Mouse (Mus musculus): Measurements from ENCODE around the gene Ccdc155. TPM values are rescaled to one million over a fixed set of nuclear protein-coding genes. Genes with fewer than 3 reads are reported as not detected.
A peak's percentile ranks its signal among the peaks of the same experiment; 100 is the strongest.
"Not testable (repeated sequence)": the region's sequence is repeated elsewhere in the genome, so short reads cannot be mapped to it uniquely, and the experiment has no call there.

Gene Ccdc155
- polyA plus RNA-seq, 1 experiment from 2014 or later = 0.36 TPM

DNA sequence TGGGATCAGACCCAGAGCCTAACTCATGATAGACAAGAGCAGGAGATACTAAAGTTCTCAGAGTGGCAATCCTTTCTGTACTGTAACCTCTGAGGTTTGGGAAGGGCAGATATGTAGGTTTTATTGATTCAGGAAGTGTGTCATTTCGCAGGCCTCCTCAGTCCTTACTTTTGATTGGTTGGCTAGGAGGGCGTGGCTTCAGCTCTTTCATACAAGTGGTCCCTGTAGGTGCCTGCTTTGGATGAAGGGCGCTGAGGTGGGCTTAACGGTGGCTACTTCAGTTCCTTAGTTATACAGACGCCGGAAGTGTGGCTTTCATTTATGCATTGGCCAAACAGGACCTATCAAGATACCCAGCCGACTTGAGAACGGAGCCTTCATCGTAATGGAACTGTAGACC, 49.1 kb downstream of the Ccdc155 start:
- TF ChIP-seq CTCF (IDR thresholded peaks at IDR 0.05; ENCODE audit: low read depth) = no peak
- no peak overlapping the region for H3K9ac ChIP-seq (ENCODE audit: low read depth, low read length)
- 86% methylated on average over 9 of the region's 9 CpGs for WGBS
- no peak for DNase-seq (ENCODE audit: low spot score)
- peaks cover 5% of the 10 kb centered on the region for H3K4me1 ChIP-seq (replicated peaks; ENCODE audit: insufficient read depth, low read length)
- 0 out of 2 replicates have a peak overlapping the region, but pooled peaks have one; percentile 73 for H3K4me2 ChIP-seq (ENCODE audit: low read length)
- no peak overlapping the region for H3K4me3 ChIP-seq (replicated peaks; ENCODE audit: low read depth, low read length)
- no peak for ATAC-seq (replicated peaks; ENCODE audit: low FRiP score, low read depth)
- H3K27ac ChIP-seq = no peak overlapping the region
- peaks cover 13% of the 10 kb centered on the region; the same call in 1 of the 2 replicates for H3K36me3 ChIP-seq (ENCODE audit: insufficient read depth, low read length)
- no peaks in the 10 kb centered on the region for H3K9me3 ChIP-seq (replicated peaks; ENCODE audit: low read length)
- H3K27me3 ChIP-seq (ENCODE audit: insufficient read depth, low read length) = no peaks in the 10 kb centered on the region

DNA sequence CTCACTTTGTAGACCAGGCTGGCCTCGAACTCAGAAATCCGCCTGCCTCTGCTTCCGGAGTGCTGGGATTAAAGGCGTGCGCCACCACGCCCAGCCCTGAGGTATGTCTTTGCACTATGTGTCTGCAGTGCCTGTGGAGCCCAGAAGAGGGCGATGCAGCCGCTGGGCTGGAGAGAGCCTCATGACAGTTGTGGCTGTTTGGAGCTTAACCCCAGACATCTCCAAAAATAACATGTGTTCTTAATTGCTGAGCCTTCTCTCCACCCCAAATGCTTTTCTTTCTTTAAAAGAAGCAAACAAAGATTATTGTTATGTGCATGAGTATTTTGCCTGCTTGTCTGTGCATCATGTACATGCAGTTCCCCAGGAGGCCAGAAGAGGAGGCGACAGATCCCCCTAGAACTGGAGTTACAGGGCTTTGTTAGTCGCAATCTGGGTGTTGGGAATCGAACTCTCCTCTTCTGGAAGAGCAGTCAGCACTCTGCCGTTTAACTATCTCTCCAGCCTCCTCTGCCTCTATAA, 49.6 kb downstream of the Ccdc155 start:
- Histone ChIP-seq H3K9me3 (replicated peaks; ENCODE audit: low read length) (no peaks in the 10 kb centered on the region), H3K4me3 (replicated peaks; ENCODE audit: low read depth, low read length) (peak overlapping the region; percentile 48), H3K27me3 (ENCODE audit: insufficient read depth, low read length) (no peaks in the 10 kb centered on the region), H3K27ac (0 out of 2 replicates have a peak overlapping the region, but pooled peaks have one; percentile 93), H3K4me1 (replicated peaks; ENCODE audit: insufficient read depth, low read length) (peaks cover 7% of the 10 kb centered on the region), H3K9ac (ENCODE audit: low read depth, low read length) (no peak overlapping the region), H3K4me2 (ENCODE audit: low read length) (peak overlapping the region; percentile 73), H3K36me3 (ENCODE audit: insufficient read depth, low read length) (peaks cover 11% of the 10 kb centered on the region; the same call in 1 of the 2 replicates)
- 82% methylated on average over 12 of the region's 12 CpGs for WGBS
- ATAC-seq (replicated peaks; ENCODE audit: low FRiP score, low read depth) (peak; percentile 11; the same call in 1 of the 2 replicates), DNase-seq (ENCODE audit: low spot score) (peak; percentile 61)
- TF ChIP-seq CTCF (IDR thresholded peaks at IDR 0.05; ENCODE audit: low read depth) = peak; percentile 73

DNA sequence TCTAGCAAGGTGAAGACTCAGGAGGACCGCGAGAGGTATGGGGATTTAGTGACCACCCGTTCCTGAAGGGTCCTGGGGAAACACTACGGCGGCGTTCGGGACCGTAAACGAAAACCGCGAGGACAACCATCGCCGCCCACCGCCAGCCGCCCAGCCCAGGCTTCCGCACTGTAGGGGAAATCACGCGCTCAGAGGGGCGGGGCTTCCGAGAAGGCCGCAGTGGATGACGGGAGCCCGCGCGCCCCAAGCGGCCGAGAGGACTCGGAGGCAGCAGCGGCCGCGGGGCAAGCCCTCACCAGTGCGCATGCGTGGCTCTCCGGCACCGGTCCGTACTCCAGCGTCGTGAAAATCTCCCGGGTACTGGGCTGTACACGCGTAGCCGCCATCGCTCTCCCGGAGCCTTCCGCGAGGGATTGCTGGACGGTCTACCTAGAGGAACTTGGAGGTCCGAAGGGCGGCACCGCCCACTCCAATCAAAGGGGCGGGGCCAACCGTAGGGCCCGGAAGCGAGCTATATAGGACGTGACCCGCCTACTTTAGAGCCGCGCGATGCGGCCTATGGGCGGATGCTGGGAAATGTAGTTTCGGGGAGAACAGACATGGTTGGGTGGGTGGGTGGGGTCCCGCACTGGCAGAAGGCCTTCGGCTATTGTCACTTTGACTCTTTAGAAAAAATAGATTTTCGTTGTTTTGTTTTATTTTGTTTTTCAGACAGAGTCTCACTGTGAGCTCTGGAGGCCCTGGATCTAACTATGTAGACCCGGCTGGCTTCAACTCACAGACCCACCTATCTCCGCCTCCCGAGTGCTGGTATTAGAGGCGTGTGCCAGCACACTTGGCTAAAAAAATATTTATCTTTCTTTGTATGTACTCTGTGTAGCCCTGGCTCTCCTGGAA, 50.3 kb downstream of the Ccdc155 start, which contains the start of the genes Pih1d1 and Aldh16a1:
Gene Pih1d1 (plus strand): TSS at position 208 of the 897 bp plus-strand sequence.
Gene Aldh16a1 (minus strand): TSS at position 489 of the 897 bp plus-strand sequence.
- 3% methylated on average over 69 of the region's 69 CpGs for WGBS
- ATAC-seq (replicated peaks; ENCODE audit: low FRiP score, low read depth) = peak; percentile 92
- Histone ChIP-seq H3K27ac (peak within 1 kb of the TSS; percentile 93), H3K4me2 (ENCODE audit: low read length) (peak within 1 kb of the TSS; percentile 73), H3K4me3 (replicated peaks; ENCODE audit: low read depth, low read length) (peak within 1 kb of the TSS; percentile 48), H3K9ac (ENCODE audit: low read depth, low read length) (peak within 1 kb of the TSS; percentile 66), H3K36me3 (ENCODE audit: insufficient read depth, low read length) (peaks cover 10% of the 10 kb centered on the region; the same call in 1 of the 2 replicates), H3K4me1 (replicated peaks; ENCODE audit: insufficient read depth, low read length) (peaks cover 7% of the 10 kb centered on the region), H3K9me3 (replicated peaks; ENCODE audit: low read length) (no peaks in the 10 kb centered on the region), H3K27me3 (ENCODE audit: insufficient read depth, low read length) (no peaks in the 10 kb centered on the region)
- DNase-seq (ENCODE audit: low spot score) = peak; percentile 97
- TF ChIP-seq CTCF (IDR thresholded peaks at IDR 0.05; ENCODE audit: low read depth) = peak; percentile 70

DNA sequence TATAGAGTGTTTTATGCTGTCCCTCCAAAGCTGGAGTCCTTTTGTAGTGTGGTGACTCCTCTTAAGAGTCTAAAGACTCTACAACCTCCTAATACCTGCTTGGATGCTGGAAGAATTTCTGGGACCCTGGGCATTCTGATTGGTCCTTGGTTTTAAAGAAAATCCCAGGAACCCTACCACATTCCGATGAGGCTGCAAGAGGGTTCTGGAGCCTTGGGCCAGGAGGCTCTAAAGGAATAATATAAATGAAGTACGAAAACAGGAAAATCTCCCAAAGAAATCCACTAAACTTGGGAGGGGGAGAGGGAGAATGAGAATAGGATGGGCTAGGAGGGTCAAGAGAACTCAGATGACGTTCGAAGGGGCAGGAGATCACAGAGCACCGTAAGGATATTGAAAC, 51.1 kb downstream of the Ccdc155 start:
- 4% methylated on average over 5 of the region's 5 CpGs for WGBS
- peaks cover 3% of the 10 kb centered on the region; the same call in 1 of the 2 replicates for H3K36me3 ChIP-seq (ENCODE audit: insufficient read depth, low read length)
- no peak for ATAC-seq (replicated peaks; ENCODE audit: low FRiP score, low read depth)

DNA sequence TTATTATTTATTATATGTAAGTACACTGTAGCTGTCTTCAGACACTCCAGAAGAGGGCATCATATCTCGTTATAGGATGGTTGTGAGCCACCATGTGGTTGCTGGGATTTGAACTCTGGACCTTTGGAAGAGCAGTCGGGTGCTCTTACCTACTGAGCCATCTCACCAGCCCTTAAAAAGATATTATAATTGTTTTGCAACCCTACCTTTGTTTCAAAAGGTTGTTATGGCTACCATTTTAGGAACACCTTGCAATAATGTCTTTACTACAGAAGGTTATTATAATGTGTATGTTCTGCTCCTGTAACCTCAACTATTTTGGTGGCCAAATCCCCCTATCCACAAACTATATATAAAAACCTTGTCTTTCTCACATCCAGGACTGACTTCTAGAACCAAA, 51.6 kb downstream of the Ccdc155 start:
- not testable (repeated sequence) for ATAC-seq (replicated peaks; ENCODE audit: low FRiP score, low read depth); H3K9ac ChIP-seq (ENCODE audit: low read depth, low read length); H3K27ac ChIP-seq; DNase-seq (ENCODE audit: low spot score); H3K4me1 ChIP-seq (replicated peaks; ENCODE audit: insufficient read depth, low read length); H3K4me3 ChIP-seq (replicated peaks; ENCODE audit: low read depth, low read length); H3K9me3 ChIP-seq (replicated peaks; ENCODE audit: low read length); H3K36me3 ChIP-seq (ENCODE audit: insufficient read depth, low read length); H3K27me3 ChIP-seq (ENCODE audit: insufficient read depth, low read length)
- WGBS = 88% methylated on average over 2 of the region's 2 CpGs
- H3K4me2 ChIP-seq (ENCODE audit: low read length) = peak overlapping the region; percentile 73

More for the DNA sequence above, 51.1 kb downstream of the Ccdc155 start:
- TF ChIP-seq CTCF (IDR thresholded peaks at IDR 0.05; ENCODE audit: low read depth) = no peak
- Histone ChIP-seq H3K9ac (ENCODE audit: low read depth, low read length) (peak overlapping the region; percentile 66), H3K4me3 (replicated peaks; ENCODE audit: low read depth, low read length) (peak overlapping the region; percentile 48), H3K27me3 (ENCODE audit: insufficient read depth, low read length) (no peaks in the 10 kb centered on the region), H3K27ac (peak overlapping the region; percentile 93), H3K9me3 (replicated peaks; ENCODE audit: low read length) (no peaks in the 10 kb centered on the region), H3K4me2 (ENCODE audit: low read length) (peak overlapping the region; percentile 73), H3K4me1 (replicated peaks; ENCODE audit: insufficient read depth, low read length) (peaks cover 7% of the 10 kb centered on the region)
- no peak for DNase-seq (ENCODE audit: low spot score)

DNA sequence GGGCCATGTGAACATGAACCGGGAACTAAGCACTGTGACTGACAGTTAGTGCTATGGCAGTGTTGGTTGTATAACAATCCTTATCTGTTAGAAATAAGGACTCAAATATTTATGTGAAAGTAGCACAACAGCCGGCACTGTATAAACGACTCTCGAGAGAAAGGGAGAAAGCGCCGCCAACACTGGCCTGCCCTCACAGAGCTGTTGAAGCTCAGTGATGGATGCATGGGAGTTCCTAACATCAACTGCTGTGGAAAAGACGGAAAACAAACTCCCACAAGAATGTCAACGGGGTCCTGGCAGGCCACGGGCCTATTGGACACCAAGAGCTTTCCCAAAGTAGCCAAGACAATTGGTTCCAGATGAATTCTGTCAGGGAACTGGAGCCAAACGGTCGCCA, 53.4 kb downstream of the Ccdc155 start:
- DNase-seq (ENCODE audit: low spot score) = peak; percentile 90
- Histone ChIP-seq H3K27me3 (ENCODE audit: insufficient read depth, low read length) (no peaks in the 10 kb centered on the region), H3K9ac (ENCODE audit: low read depth, low read length) (no peak overlapping the region), H3K27ac (peak overlapping the region; percentile 80), H3K36me3 (ENCODE audit: insufficient read depth, low read length) (0 out of 2 replicates have a peak, but pooled peaks cover 5% of the 10 kb centered on the region), H3K9me3 (replicated peaks; ENCODE audit: low read length) (no peaks in the 10 kb centered on the region), H3K4me2 (ENCODE audit: low read length) (no peak overlapping the region), H3K4me3 (replicated peaks; ENCODE audit: low read depth, low read length) (no peak overlapping the region), H3K4me1 (replicated peaks; ENCODE audit: insufficient read depth, low read length) (peaks cover 11% of the 10 kb centered on the region)
- 23% methylated on average over 11 of the region's 11 CpGs for WGBS
- no peak for ATAC-seq (replicated peaks; ENCODE audit: low FRiP score, low read depth)
- TF ChIP-seq CTCF (IDR thresholded peaks at IDR 0.05; ENCODE audit: low read depth) = no peak
